Comparison of ENCODE assay signal across 8 mouse cellular contexts in genomic region chr17:26314291-26314690, GRCm38 (mm10).
DNase-seq lines count a peak whose midpoint lies in the region; ATAC-seq and TF ChIP-seq lines count a peak whose summit lies in the region.

No protein-coding gene starts in this region.

- H3K27ac ChIP-seq in heart, embryonic 12.5 days (ENCODE audit: poor library complexity, severe bottlenecking): no peak overlapping the region
- no peak overlapping the region for H3K27ac ChIP-seq in kidney, adult 2 months (ENCODE audit: insufficient read depth, low read depth, low read length)
- no peak overlapping the region for H3K27ac ChIP-seq in limb, embryonic 10.5 days

- TF ChIP-seq POLR2A in kidney, adult 2 months (IDR thresholded peaks at IDR 0.05; ENCODE audit: low read depth, low read length): no peak

- peak; percentile 77 for TF ChIP-seq CTCF in kidney, adult 2 months (conservative IDR thresholded peaks at IDR 0.05; ENCODE audit: insufficient read depth, insufficient read length, low read depth, low read length)

- ATAC-seq in heart, embryonic 12.5 days (ENCODE audit: insufficient number of reproducible peaks, low FRiP score): no peak

- peak; percentile 76 to 91 for DNase-seq in heart, adult 18-20 months
- DNase-seq in c-Kit-positive CD71-positive TER-119-positive erythroid progenitor cells, embryonic 14.5 days (ENCODE audit: low spot score): peak; percentile 18
- peak; percentile 83 to 84 for DNase-seq in frontal cortex, postnatal 36 days (ENCODE audit: low spot score in 2 of 2)
- peak; percentile 87 for DNase-seq in kidney, adult 2 months
- peak; percentile 69 for DNase-seq in limb, embryonic 10.5 days (ENCODE audit: low spot score)
- peak; percentile 49 for DNase-seq in ovary, postnatal 10 days (ENCODE audit: low spot score)
- DNase-seq in thymus, postnatal 0 days (ENCODE audit: low spot score): peak; percentile 42

- WGBS in heart, embryonic 12.5 days: 12% methylated on average over 6 of the region's 6 CpGs
- WGBS in kidney, adult 2 months: 6% methylated on average over 6 of the region's 6 CpGs
- WGBS in limb, embryonic 10.5 days: 20% methylated on average over 6 of the region's 6 CpGs

- no peaks in the 10 kb centered on the region for H3K36me3 ChIP-seq in heart, embryonic 12.5 days
- no peaks in the 10 kb centered on the region for H3K36me3 ChIP-seq in kidney, adult 2 months (ENCODE audit: control insufficient read depth, insufficient read depth, low read length)
- H3K36me3 ChIP-seq in limb, embryonic 10.5 days: no peaks in the 10 kb centered on the region

- H3K4me3 ChIP-seq in heart, embryonic 12.5 days: no peak overlapping the region
- H3K4me3 ChIP-seq in kidney, adult 2 months (ENCODE audit: insufficient read depth, low read depth, low read length): no peak overlapping the region
- H3K4me3 ChIP-seq in limb, embryonic 10.5 days: no peak overlapping the region

- H3K27me3 ChIP-seq in heart, embryonic 12.5 days (replicated peaks): peaks cover 41% of the 10 kb centered on the region
- H3K27me3 ChIP-seq in kidney, adult 2 months (replicated peaks; ENCODE audit: control insufficient read depth, insufficient read depth, low read length): no peaks in the 10 kb centered on the region
- H3K27me3 ChIP-seq in limb, embryonic 10.5 days (ENCODE audit: low read depth, poor library complexity, severe bottlenecking): peaks cover 25% of the 10 kb centered on the region

- H3K4me1 ChIP-seq in heart, embryonic 12.5 days (replicated peaks): peaks cover 11% of the 10 kb centered on the region
- peaks cover 9% of the 10 kb centered on the region; the same call in 1 of the 2 replicates for H3K4me1 ChIP-seq in kidney, adult 2 months (ENCODE audit: control insufficient read depth, insufficient read depth, low read length)
- peaks cover 5% of the 10 kb centered on the region for H3K4me1 ChIP-seq in limb, embryonic 10.5 days

- no peaks in the 10 kb centered on the region; the same call in 1 of the 2 replicates for H3K9me3 ChIP-seq in heart, embryonic 12.5 days (replicated peaks)
- H3K9me3 ChIP-seq in limb, embryonic 10.5 days (replicated peaks): no peaks in the 10 kb centered on the region

- H3K9ac ChIP-seq in heart, embryonic 12.5 days: no peak overlapping the region

- H3K4me2 ChIP-seq in heart, embryonic 12.5 days: no peak overlapping the region

Comparison
In these comparisons a context has a peak if more than half of its experiments do, and no peak if none do; other contexts are left out.
1. DNase-seq: peak in every context shown above with its lines; median percentile 87 in kidney, adult 2 months; 84 in heart, adult 18-20 months; 84 in frontal cortex, postnatal 36 days; 69 in limb, embryonic 10.5 days; 49 in ovary, postnatal 10 days; 42 in thymus, postnatal 0 days; 18 in c-Kit-positive CD71-positive TER-119-positive erythroid progenitor cells, embryonic 14.5 days.